Mouse (Mus musculus): ENCODE measurements around the gene Dapp1.
A peak's percentile ranks its signal among the peaks of the same experiment; 100 is the strongest.
"Not testable (repeated sequence)": the region's sequence is repeated elsewhere in the genome, so short reads cannot be mapped to it uniquely, and the experiment has no call there.

The Dapp1 gene

DNA sequence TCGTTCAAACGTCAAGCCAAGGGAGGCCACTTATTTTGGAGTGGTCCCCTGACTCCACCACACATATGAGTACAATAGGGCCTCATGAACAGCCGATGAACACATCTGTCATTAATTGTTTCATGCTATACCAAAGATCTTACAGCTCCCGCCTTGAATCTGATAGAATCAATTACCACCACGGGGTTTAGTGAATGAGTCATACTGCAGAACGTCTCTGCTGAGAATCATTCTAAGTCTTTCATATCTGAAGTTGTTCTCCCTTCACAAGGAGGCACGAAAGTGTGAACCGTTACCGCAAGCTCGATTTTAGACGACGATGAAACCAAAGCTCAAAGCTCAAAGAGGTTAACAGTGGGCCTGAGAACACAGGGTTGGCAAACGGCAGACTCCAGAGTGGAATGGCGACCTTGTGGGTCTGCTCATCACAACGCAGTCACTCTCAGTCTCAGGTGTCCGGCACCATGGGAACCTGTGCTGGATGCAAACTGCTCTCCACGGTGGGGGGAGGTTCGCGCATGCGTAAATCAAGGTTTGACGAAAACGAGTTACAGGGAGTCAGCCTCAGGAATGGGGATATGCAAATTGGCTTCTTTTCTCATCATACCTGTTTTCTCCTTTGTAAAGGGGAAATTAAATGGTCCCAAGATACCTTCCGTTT is 27.0 kb downstream of the Dapp1 start:
- no peak for DNase-seq (ENCODE audit: low read depth)

DNA sequence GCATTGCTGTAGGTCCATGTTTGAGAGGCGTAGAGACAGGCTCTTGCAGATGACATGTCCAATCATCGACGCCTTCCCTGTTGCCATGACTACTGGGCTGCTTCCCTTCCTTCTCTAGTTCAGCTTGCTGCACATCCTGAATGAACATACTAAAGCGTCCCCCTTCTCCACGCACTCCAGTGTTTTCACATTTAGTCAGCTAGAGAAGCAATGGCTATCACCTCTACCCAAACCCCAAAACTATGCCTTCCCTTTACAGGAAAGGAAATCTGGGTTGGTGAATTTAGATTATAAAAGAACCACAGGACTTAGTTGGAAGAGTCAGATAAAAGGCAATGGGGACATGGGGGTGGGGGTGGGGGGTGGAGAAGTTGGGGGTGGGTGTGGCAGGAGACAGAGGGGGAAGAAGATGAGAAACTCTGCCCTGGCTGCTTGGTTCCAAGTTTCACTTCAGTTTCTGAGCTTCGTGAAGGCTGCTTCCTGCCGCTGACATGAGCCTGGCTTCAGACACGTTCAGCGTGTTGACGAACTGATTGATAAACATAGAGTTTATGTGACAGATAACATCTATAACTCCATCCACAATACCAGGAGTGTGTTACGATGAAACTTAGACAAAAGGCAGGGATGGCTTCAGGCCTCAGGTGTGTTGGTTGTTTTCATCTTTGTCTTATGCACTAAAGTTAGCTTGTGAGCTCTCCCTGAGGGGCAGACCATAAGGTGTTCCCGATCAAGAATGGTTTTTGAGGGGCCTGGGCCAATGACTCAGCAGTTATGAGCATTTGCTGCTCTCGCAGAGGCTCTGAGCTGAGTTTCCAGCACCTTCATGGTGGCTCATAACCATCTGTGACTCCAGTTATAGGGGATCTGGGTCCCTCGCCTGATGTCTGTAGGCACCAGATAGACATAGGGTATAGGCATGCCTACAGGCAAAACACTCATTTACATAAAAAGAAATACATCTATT is 28.1 kb downstream of the Dapp1 start:
- no peak for DNase-seq (ENCODE audit: low read depth)

DNA sequence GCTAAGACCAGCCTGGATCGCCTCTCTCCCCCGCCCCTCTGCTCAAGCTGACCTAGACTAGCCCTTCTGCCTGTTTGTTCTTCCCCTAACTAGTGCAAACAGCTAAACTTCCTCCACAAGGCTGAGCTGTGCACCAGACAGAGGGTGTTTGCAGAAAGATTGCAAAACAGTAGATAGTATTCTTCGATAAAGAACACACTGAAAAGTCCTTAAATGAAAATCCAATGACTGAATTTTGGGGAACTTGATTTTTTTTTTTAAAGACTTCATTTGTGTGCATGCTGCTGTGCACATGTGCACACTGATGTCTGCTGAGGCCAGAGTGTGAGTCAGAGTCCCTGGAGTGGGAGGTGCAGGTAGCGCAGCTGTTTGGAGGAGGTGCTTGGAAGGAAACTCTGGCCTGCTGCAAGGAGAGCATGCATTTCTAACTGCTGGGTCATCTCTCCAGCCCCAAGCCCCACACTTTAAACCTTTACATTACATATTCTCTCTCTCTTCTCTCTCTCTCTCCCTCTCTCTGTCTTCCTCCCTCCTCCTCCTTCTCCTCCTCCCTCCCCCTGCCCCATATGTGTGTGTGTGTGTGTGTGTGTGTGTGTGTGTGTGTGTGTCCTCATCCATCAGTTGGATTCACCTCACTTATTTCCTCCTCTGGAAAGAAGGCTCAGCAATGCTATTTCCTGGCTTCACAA is 29.0 kb downstream of the Dapp1 start:
- DNase-seq (ENCODE audit: low read depth): no peak

DNA sequence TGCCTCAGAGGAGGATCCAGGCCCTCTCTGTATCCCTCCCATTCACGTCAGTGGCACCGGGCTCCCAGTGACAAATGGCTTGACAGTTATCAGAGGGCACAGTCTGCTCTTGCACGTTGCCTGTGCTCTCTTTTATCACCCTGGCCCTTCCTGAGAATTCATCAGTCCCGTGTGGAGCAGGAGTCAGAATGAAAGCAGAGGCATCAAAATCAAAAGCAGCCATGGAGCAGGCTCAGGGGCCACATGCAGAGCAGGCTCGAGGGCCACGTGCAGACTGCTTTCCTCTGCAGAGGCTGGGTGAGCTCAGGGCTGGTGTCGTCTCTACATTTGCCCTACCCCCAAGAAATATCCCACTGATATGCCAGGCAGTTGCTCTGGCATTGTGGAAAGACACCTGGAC is 29.5 kb downstream of the Dapp1 start:
- no peak for DNase-seq (ENCODE audit: low read depth)

- not testable (repeated sequence) for DNase-seq (ENCODE audit: low read depth)
Observed at GRCm38 (mm10) chr3:137951302-137951701, 30.0 kb downstream of the Dapp1 start.

- no peak for DNase-seq (ENCODE audit: low read depth)
Observed at GRCm38 (mm10) chr3:137950191-137950885, 31.0 kb downstream of the Dapp1 start.

DNA sequence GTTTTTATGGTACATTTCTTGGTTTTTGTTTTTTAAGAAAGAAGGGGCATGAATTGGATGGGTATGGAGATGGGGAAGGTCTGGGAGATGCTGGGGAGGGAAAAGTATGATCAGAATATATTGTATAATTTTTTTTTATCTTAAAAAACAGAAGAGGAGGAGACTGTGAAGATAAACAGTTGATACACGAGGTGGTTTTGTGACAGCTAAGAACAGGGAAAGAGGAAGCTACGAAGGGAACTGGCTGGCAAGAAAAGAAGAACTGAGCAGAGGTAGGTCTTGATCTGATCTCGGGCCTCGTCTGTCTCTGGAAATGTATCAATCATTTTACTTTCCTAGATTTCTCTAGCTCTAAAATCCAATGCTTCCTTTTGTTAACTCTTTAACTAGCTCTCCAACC is 33.8 kb downstream of the Dapp1 start:
- no peak for DNase-seq (ENCODE audit: low read depth)

- no peak for DNase-seq (ENCODE audit: low read depth)
Observed at GRCm38 (mm10) chr3:137946827-137947226, 34.5 kb downstream of the Dapp1 start.

DNA sequence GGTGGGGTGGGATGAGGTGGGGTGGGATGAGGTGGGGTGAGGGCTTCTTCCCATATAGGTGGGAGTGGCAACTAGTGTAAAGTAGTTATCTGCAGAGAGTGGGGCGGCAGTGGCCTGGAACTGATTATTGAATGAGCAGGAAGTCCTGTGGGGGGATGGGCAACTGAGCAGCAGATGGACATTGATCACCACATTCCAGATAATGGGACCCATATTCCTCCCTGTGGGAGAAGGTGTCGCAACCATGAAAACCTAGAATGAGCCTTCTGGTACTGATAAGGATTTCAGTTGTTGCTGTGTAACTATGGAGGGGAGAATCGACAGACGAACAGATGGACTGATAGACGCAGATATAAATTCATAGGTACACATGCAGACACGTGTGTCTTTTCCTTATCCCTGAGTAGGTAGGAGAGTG is 37.6 kb downstream of the Dapp1 start:
- no peak for DNase-seq (ENCODE audit: low read depth)

- no peak for DNase-seq (ENCODE audit: low read depth)
Observed at GRCm38 (mm10) chr3:137942098-137942622, 39.2 kb downstream of the Dapp1 start.

DNA sequence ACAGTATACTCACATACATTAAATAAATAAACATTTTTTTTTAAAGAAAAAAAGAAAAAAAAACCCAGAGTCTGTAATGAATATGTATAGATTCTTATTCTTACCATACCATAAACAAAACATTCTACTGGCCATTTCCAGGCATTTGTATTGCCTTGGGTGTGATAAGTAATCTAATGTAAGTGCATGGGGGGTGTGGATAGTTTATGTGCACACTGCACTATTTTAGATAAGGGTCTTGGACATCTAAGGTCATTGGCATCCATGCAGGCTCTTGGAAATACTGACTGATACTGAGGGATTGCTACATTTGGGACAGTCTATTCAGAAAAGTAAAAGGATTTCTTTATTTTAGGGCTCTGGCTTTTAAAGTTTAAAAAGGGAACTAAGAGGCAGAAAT is 39.8 kb downstream of the Dapp1 start:
- DNase-seq (ENCODE audit: low read depth): no peak

DNA sequence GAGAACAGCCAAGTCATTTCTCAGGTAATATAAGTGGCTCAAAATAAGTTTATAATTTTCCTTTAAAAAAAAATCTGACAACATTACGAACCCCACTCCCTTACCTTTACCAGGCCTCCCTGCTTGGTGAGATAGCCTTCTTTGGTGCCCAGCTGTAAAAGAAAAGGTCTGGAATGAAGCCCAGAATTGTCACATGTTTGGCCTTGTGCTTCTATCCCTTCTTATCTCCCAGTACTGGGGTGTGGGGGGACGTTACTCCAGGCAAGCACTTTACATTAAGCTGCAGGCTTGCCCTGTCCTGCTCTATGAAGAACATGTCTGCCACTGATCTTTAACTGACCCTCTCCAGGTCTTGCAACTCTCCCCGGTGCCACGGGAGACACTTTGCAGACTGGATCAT is 40.6 kb downstream of the Dapp1 start:
- DNase-seq (ENCODE audit: low read depth): peak; percentile 76

- DNase-seq (ENCODE audit: low read depth): no peak
Observed at GRCm38 (mm10) chr3:137938608-137939007, 42.7 kb downstream of the Dapp1 start.

GRCm38 (mm10) chr3:137936541-137936940 is 44.8 kb downstream of the Dapp1 start:
- DNase-seq (ENCODE audit: low read depth): no peak

GRCm38 (mm10) chr3:137935570-137936525 is 45.5 kb downstream of the Dapp1 start:
- DNase-seq (ENCODE audit: low read depth): no peak

DNA sequence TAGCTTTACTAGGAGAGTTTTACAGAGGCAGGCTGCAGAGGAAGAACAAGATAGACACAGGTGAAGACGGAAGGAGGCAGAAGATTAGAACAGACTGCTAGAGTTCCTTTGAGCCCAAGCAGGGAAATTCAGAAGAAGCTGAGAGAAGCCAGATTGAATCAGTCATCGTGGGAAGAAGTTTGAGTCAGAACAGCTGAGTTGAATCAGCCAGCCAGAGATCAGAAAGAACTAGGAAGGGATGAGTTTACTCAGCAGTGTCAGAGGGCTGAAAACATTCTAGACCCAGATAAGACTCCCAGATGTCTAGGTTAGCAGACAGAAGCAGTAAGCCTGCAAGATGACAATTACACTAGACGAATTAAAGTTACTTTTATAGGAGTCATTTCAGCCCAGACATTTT is 47.4 kb downstream of the Dapp1 start:
- no peak for DNase-seq (ENCODE audit: low read depth)

DNA sequence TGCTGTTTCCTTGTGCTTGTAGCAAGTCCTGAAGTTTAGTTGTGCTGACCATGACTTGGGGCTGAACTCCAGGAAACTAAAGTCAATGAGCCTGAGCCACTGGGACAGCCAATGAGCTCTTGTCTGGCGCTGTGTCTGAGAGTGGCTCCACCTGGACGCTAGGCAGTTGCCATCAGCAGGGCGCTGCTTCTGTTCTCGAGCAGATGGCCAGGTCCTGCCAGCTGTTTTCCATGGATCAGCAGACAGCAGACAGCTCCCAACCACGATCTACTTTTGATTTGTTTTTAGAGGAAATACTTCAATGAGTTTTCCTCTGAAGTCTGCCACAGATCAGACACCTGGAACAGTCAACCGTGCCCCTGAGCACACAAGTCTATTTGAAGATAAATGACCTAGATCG is 48.6 kb downstream of the Dapp1 start:
- no peak for DNase-seq (ENCODE audit: low read depth)

- DNase-seq (ENCODE audit: low read depth): no peak
Observed at GRCm38 (mm10) chr3:137929940-137930339, 51.4 kb downstream of the Dapp1 start.

GRCm38 (mm10) chr3:137927010-137927409 is 54.3 kb downstream of the Dapp1 start:
- no peak for DNase-seq (ENCODE audit: low read depth)

DNA sequence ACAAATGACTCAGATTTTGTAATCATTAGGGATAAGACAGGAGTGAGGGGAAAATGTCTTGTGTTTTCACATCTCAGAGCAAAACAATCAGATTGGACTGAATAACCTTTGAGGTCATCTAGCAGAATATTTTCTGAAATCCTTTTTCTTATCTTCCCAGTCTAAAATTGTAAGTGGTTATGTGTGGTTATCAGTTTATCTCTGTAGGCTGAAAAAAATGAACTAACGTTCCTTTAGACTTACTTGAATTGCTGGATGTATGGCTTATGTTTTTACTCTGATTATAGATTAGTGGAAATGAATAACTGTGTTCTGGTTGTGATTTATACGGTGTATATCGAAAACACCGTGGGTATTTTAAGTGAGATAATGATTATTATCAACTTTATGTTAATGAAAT is 60.8 kb downstream of the Dapp1 start:
- no peak for DNase-seq (ENCODE audit: low read depth)

- no peak for DNase-seq (ENCODE audit: low read depth)
Observed at GRCm38 (mm10) chr3:137919398-137919797, 61.9 kb downstream of the Dapp1 start.
